Mouse (Mus musculus) heart, embryonic 14.5 days (tissue): ENCODE measurements at regions not wholly inside any gene's neighbourhood (a gene's known extent, or its start where the extent isn't known, plus 50 kb on each side); places are given as distances from the start of the nearest gene placed in this dataset. TPM values are rescaled to one million over a fixed set of nuclear protein-coding genes. Genes with fewer than 3 reads are reported as not detected.

ENCODE experiments used
- microRNA-seq: library from miRNA; unstranded; fragments of <30 nt; microRNA quantifications from one replicate; pipeline ENCODE4, GENCODE M21; 2016

Small RNAs in the stretch of these regions (microRNA-seq; reads per million reads assigned to microRNA genes)
- gene Gm24810 = not detected
